Mouse (Mus musculus) layer of hippocampus, adult 2 months (tissue): ENCODE measurements at regions not wholly inside any gene's neighbourhood (a gene's known extent, or its start where the extent isn't known, plus 50 kb on each side); places are given as distances from the start of the nearest gene placed in this dataset.

ENCODE experiments used
- DNase-seq, 2 experiments: peaks; one replicate each; pipeline ENCODE4 v3.0.0; 2022; ENCODE audit warnings: low spot score in 2 of 2
- H3K27ac ChIP-seq: fragments of 200-600 bp; 2 replicates; pipeline ENCODE4 v1.8.1; 2022
- H3K4me3 ChIP-seq: fragments of 200-600 bp; 2 replicates; pipeline ENCODE4 v1.8.1; 2022; ENCODE audit warnings: mild to moderate bottlenecking
- CTCF ChIP-seq: fragments of 200-600 bp; conservative IDR thresholded peaks from 2 replicates; pipeline ENCODE4 v1.8.1; 2022; ENCODE audit warnings: antibody characterized with exemption, mild to moderate bottlenecking, moderate library complexity

DNA sequence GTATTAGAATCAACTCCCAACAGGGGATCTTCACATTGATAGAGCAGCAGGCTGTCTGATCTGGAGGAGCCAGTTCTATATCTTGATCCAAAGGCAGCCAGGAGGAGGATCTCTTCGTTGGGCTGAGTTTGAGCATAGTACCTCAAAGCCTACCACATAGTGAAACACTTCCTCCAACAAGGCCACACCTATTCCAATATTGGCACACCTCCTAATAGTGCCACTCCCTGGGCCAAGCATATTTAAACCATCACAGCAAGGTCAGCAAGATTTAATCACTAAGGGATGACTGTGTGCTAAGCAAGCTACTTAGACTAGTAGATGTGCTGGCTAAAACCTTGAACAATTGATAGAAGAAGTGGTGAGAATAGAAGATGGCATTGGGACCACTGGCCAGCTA is 82.6 kb upstream of the Zfp827 start:
- H3K4me3 ChIP-seq, result no peak overlapping the region
- no peak for DNase-seq
- no peak overlapping the region for H3K27ac ChIP-seq
- TF ChIP-seq CTCF, result no peak

DNA sequence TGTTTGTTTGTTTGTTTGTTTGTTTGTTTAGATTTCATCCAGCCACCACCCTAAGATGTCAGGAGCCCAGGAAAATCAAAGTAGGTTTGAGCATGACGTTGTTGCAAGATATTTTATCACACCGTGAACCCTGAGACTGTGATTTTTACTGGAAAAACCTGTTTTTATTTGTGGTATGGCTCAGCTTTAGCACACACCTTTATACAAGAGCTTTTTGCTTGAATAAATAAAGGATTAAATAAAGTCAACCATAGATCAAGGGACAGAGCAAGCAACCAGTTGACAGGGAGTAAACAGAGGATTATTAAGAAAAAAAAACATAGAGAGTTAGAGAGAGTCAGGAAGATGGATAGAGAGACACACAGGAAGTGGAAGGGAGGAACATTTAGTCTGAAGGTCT is 82.2 kb upstream of the Zfp827 start:
- TF ChIP-seq CTCF, result no peak
- no peak for DNase-seq

DNA sequence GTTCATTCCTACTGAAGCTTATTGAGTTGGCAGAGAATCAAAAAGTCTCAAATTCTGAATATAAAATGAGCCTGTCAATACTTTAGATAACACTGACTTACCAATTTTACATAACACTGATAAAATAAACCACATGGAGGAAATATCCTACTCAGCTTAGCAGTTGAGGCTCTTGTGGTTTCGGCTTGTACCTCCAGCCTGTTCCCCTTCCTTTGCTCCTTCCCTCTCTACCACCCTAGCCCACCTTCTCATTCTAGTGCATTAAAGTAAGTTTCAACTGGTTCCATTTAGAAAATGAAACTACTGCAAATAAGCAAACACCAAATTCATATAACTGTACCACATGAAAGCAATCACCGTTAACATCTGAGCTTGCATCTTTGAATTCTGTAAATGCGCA is 53.2 kb upstream of the Zfp827 start:
- Histone ChIP-seq H3K27ac (no peak overlapping the region), H3K4me3 (no peak overlapping the region)
- DNase-seq, result no peak
- TF ChIP-seq CTCF, result no peak

More for the DNA sequence above, 82.2 kb upstream of the Zfp827 start:
- H3K4me3 ChIP-seq, result no peak overlapping the region
- H3K27ac ChIP-seq, result no peak overlapping the region
